Mouse (Mus musculus) small intestine, adult 2 months (tissue): Measurements from ENCODE around the gene Fmod.

Experiments used
- CTCF ChIP-seq: fragments of 200-500 bp; IDR thresholded peaks from 2 replicates; pipeline ENCODE4 v1.5.1; 2012; ENCODE audit warnings: low read depth, mild to moderate bottlenecking, control low read depth, inconsistent platforms, low read length, moderate library complexity, mixed read lengths; ENCODE audit not compliant: insufficient replicate concordance, insufficient read length; ENCODE audit errors: extremely low read depth
- POLR2A ChIP-seq: fragments of 200-500 bp; IDR thresholded peaks from 2 replicates; pipeline ENCODE4 v1.6.1; 2012; ENCODE audit warnings: low read depth, mild to moderate bottlenecking, control low read depth, inconsistent platforms, low read length, moderate library complexity

DNA sequence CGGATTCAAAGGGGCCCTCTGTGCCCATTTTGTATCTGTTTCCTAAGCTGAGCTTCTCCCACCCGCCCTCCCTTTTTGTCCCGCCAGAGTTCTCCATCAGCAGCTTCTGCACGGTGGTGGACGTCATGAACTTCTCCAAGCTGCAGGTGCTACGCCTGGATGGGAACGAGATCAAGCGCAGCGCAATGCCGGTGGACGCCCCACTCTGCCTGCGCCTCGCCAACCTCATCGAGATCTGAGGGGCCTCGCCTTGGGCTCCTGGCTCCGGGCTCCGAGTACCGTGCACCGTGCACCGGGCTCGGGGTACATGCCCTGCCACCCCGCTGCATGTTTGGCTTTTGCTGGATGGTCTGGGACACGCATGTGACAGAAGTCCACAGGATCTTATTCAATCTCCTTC, 9.3 kb downstream of the Fmod start:
- TF ChIP-seq CTCF (no peak), POLR2A (no peak)
